Mouse (Mus musculus) urinary bladder, postnatal 14 days (tissue): ENCODE data around the gene Ddx46.
"Not testable (repeated sequence)": the region's sequence is repeated elsewhere in the genome, so short reads cannot be mapped to it uniquely, and the experiment has no call there.

ENCODE experiments used
- DNase-seq: peaks from one replicate; pipeline ENCODE4 v3.0.0; 2021; ENCODE audit warnings: low spot score

The Ddx46 gene

DNA sequence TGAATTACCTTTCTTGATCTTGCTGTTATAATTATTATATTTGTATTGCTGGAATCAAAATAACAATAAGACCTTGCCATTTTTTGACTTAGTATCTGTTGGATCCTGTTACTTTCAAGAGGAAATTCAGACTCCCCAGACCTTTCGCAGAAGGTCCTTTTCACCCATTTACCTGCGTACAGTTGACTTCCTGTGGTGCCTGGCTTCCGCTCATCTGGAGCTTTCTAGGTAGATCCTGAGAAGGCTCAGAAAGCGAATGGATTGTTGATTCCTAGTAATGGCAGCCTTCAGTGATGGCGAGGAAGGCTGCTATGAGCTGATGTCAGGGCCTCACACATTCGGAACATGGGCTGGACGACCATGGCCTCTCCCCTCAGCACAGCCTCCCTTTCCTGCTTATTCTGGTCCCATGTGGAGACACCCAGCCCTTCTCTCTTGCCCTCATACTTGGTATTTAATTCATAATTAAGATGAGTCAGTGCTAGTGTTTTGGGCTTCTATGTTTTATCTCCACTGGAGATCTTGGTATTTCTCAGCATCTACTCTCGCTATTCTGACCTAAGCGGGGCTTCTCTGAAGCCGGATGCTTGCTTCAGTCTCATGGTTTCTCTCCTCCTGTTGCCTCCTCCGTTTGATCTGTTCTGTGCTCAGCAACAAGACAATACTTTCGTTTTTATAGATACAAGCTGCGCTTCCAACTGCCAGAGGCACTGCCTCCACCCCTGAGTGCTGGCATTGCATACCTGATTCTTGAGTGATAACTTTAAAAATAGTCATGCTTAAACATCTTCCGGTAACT is 1.6 kb downstream of the Ddx46 start:
- DNase-seq: no peak

DNA sequence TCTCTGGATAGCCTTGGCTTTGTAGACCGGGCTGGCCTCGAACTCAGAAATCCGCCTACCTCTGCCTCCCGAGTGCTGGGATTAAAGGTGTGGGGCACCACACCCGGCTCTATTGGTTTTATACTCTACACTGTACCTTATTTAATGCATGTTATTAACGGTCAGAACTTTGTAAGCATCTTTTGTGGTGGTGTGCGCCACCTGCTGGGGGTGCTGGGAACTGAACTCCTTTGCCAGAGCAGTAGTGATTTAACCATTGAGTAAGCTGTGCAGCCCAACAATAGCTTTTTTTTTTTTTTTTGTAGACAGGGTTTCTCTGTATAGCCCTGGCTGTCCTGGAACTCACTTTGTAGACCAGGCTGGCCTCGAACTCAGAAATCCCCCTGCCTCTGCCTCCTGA is 5.7 kb downstream of the Ddx46 start:
- DNase-seq: peak; percentile 75

DNA sequence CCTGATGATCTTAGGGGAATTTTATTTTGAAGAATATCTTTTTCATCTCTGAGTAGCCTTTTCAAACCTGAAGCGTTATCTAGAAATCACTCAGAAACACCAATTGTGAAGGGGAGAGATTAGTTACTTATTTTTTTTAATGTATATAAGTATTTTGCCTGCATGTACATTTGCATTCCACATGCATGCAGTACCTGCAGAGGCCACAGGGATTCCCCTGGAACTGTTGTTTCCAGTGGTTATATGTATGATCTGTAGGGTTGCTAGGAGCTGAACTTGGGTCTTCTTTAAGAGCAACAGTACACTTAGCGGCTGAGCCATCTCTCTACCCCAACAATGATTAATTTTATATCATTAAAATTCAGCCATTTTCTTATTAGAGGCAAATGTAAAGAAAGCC is 9.7 kb downstream of the Ddx46 start:
- DNase-seq: no peak

DNA sequence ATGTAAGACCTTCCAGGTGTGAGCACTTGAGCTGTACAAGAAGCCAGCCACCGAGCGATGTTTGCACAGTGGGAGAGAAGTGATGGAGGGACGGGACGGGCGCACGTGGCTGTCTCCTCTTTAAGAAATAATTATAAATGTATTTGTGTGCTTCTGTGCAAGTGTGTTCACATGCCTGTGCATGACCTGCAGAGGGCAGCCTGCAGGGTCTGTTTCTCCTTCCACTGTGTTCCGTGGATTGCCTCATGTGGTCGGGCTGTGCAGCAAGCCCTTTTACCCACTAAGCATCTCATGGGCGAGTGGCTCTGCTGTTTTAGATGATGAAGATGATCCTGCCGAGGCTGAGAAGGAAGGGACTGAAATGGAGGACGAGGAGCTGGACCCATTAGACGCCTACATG is 15.3 kb downstream of the Ddx46 start:
- DNase-seq: no peak

DNA sequence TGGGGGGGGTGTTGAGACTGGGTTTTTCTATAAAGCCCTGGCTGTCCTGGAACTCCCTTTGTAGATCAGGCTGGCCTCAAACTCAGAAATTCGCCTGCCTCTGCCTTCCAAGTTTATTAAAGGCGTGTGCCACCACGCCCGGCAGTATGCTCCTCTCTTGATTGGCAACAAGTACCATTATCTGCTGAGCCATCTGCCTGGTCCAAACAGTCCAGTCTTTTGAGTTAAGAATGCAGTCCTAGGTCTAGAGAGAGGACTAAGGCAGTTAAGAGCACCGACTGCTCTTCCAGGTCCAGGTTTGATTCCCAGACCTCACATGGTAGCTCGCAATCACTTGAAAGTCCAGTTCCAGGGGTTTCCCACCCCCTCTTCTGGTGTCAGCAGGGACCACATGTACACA is 16.2 kb downstream of the Ddx46 start:
- no peak for DNase-seq

DNA sequence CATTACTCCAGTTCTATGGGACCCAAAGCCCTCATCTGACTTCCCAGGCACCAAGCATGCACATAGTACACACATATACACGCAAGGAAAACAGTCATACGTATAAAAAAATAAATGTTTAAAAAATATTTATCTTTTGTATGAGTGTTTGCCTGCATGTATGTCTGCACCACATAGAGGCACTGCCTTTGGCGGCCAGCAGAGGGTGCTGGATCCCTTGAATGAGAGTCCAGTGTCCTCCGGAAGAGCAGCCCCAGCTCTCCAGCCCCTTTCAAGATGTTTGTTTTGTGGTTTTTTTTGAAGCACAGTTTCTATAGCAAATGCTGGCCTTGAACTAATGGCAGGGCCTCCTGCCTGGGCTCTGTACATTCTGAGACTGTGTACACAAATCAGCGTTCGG is 33.7 kb downstream of the Ddx46 start:
- DNase-seq: peak; percentile 38

DNA sequence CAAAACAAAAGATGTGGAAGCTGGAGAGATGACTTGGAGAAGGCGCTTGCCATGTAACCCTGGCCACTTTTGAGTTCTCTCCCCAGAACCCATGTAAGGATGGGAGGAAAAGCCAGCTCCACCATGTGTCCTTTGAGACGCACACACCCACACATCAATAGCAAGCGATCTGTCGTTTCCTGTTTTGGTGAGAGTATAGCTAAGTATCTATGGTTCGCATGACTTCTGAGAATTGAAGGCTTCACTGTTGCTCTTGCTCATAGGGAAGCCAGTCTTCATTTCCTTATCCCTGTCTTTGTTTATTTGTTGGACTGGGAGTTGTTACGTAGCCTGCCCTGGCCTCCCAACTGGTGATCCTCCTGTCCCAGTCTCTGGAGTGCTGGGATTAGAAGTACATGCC is 37.9 kb downstream of the Ddx46 start:
- DNase-seq: no peak

DNA sequence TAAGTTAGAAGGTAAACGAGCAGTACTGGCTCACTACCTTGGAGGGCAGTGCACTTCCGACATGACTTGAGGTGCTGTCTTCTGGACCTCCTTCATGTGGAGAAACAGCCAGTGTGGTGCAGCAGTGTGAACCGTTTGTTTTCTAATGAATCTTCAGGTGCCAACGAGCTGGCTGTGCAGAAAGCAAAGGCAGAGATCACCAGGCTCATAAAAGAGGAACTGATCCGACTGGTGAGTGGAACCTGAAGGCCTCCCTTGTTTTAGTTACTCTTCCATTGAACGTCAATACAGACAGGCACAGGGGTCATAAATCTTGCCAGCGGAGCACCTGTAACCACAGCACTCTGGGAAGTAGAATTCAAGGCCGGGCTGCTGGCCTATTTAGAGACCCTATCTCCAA is 42.5 kb downstream of the Ddx46 start:
- DNase-seq: no peak

DNA sequence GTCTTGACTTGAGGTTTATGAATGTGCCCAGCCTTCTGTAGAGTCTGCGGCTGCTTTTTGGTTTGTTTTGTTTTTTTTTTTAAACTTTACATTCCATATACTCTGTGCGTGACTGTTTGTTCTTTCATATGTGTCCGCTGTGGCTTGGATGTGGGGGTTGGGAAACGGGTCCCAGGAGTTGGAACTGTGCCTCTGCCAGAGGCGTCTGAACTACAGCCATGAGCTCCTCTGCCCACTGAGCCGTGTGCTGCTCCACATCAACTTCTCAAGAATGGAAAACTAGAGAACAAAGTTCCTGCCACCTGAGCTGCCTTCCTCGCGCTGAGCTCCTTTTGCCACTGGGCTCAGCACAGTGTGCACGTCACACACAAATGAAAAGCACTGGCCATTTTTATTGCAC is 47.4 kb downstream of the Ddx46 start:
- no peak for DNase-seq

DNA sequence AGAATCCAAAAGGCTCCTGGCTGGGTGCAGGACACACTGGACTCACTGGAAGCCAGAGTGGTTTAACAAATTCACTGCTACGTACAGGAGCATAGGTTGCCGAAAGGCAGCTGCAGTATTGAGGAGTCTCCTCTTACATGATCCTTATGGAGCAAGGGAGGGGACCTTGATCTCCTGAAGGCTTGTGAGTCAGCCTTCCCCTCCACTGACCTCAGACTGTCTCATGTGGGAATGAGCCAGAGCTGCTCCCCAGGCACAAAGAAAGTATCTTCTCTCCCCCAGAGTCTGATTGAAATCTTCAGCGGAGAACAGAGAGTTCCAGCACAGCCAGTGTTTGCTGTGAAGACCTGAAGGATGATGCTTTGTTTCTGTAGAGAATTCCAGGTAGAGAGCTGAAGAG is 48.8 kb downstream of the Ddx46 start:
- DNase-seq: no peak

DNA sequence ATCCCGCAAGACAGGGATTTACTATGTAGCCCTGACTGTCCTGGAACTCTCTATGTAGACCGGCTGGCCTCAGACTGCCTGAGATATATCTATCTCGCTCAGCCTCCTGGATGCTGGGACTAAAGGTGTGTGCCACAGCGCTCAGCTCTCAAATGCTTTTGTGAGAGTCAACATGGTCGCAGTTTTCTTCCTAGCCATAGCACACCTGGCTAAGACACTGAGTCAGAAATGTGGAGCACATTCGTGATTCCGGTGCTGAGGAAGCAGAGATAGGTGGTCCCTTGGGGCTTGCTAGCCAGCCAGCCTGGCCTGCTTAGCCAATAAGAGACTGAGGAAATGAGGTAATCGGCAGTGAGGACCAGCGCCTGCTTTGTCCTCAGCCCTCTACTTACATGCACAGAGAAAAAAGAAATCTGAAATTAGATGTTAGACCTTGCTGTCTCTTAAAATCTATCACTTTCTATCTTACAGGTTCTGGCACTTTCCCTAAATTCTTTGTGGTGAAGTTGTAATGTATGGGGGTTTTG is 51.3 kb downstream of the Ddx46 start:
- no peak for DNase-seq

DNA sequence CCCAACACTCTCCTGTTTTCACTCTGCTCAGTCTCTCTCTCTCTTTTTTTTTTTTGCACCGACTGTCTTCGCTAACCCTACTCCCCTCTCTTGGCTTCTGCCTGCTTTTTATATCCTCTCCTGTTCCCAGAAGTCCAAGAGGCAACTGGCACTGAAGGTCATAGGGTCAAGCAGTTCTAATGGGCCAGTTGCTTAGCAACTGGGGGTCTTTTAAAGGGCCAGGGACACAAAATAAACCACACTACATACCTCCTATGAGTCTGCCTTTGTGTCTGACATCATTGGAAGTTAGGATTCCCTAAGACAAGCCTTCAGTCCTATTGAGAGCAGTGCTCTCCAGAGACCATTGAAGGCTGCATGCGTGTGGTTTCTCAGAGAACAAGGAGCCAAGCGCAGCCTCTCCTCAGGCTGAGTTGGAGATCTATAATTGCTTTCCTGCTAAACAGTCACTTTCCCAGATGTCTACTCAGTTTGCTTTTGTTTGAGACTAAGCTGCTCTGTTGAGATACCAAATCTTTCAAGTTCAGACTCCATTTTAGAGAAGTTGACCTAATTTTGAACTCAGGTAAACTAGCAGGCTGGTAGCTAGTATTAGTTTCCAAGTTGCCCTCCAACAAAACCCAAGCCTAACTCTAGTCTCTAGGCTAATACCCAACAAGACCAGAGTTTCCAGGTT is 53.2 kb downstream of the Ddx46 start:
- no peak for DNase-seq

DNA sequence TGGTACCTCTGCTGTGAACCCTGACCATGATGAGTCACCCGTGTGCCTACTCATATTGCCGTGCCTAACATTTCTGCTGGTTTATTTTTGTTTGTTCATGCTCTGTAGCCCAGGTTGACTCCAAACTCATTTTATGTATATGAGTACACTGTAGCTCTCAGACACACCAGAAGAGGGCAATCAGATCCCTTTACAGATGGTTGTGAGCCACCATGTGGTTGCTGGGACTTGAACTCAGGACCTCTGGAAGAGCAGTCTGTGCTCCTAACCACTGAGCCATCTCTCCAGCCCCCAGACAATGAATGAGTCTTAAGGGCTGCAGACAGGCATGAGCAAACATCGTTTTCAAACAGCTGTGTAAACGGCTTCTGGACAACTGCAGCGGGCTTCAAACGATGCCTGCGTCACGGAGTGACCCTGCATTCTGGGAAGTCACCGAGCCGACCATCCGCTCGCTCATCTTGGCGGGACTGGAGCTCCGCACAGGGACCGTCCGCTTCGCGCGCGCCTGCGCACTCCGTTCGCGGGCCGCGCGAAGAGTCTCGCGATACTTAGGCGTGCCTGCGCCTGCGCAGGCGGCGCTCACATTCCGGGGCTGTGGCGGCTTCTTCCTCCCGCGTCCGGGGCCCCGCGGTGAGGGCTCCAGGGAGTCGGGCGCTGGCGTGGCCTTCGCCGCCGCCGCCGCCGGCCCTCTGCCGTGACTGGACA is 57.9 kb downstream of the Ddx46 start, which contains the start of gene B230219D22Rik:
Gene B230219D22Rik (plus strand): TSS at position 590 of the 708 bp plus-strand sequence.
- DNase-seq: peak; percentile 91

DNA sequence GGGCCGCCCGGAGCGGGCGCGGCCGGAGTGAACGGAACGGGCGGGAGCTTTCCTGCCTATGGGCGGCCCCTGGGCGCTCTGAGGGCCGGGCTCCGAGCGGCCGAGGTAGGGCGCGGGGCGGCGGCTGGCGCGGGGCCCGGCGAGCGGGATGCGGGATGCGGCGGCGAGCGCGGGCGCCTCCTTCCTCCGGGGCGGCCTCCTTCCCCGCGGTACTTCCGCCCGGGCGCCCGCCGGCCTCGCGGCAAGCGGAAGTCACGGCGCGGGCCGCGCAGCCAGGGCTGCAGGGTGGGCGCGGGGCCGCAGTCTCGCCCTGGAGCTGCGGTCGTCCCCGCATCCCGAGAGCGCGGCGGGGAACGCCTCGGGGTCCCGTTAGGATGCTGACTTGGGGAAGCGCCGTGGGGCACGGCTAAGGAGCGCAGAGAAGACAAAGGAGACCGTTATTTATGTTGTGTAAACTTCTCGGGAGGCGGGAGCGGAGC is 58.5 kb downstream of the Ddx46 start:
- DNase-seq: peak; percentile 34

DNA sequence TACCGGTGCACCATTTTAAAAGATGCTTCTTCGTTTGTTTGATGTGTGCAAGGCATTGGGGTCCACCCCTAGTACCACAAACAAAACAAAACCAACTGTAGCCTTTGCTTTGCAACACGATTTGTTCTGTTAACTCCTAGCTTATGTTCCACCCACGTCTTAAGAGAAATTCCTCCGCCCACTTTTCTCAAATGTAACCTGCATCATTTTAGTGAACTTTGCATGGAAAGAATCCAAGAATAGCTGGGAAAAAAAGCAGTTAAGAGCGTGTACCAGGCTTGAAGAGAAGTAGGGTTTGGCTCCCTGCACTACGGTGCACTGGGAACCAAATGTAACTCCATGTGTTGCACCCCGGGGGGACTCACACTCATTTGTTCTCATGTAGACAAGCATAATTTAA is 59.3 kb downstream of the Ddx46 start:
- DNase-seq: no peak

DNA sequence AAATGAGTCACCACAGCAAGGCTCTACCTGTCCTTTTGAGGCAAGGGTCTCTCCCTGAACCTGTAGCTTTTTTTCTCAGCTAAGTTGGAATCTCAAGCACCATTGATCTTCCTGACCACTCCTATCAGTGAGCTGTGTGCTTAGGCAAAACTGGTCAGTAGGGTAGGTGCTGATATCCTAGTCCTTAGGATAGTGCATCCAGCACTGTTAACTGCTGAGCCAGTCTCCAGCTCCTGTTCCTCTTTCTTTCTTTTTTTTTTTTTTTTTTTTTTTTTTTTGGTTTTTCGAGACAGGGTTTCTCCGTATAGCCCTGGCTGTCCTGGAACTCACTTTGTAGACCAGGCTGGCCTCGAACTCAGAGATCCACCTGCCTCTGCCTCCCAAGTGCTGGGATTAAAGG is 61.2 kb downstream of the Ddx46 start:
- not testable (repeated sequence) for DNase-seq

DNA sequence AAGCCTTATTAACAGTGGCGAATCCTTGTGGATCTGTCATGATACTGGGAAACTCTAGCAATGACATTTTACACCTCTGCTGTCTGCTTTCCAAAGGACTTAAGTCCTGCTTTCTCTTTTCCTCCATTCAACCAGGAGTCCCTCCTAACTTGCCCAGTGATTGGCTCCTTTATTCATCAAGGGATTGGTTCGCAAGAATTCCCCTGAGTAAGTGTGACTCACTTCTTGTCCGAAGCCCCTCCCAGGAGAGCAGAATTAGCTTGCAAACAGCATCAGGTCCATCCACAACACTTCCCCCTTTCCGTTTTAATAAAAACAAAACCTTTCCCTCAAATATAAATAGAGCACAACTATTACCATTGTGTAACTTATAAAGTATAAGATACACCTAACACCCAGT is 69.5 kb downstream of the Ddx46 start:
- DNase-seq: no peak

DNA sequence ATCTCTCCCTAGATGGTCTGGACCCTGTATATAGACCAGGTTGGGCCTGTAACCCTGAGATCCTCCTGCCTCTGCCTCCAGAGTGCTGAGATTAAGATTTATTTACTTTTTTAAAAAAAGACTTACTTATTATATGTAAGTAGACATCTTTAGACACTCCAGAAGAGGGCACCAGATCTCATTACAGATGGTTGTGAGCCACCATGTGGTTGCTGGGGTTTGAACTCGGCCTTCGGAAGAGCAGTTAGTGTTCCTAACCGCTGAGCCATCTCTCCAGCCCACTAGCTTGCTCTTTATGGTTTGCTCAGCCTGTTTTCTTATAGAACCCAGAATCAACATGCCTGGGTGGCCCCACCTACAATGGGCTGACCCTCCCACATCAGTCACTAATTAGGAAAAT is 78.0 kb downstream of the Ddx46 start:
- no peak for DNase-seq

DNA sequence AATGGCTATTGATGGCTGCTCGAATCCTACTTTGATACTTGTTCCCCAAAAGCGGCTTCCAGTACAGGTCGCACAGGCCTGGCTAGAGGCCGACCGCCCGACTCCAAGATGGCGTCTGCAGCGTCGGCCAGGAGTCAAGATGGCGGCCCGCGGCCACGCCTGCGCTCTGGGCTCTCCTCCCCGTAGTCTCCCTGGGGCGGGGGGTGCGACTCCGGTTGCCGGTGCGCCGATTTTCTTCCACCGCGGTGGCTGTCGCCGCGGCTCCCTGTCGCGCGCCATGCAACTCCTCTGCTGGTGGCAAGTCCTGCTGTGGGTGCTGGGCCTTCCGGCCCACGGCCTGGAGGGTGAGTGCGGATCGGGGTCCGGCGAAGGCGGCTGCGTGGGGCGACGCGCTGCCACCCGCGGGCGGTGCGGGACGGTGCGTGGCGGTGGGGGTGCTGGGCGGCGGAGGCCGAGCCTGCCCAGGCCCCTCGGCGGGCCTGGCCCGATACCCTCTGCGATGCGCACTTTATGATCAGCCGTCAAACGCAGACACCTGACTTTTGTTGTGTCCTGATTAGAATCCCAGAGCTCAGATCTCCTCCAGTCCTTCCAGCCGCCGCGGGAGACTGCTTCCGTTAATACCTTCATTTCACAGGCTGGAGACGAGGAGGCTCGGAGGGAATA is 79.8 kb downstream of the Ddx46 start, which contains the start of gene Txndc15:
Gene Txndc15 (plus strand): TSS at position 150 of the 666 bp plus-strand sequence.
- DNase-seq: peak; percentile 85

DNA sequence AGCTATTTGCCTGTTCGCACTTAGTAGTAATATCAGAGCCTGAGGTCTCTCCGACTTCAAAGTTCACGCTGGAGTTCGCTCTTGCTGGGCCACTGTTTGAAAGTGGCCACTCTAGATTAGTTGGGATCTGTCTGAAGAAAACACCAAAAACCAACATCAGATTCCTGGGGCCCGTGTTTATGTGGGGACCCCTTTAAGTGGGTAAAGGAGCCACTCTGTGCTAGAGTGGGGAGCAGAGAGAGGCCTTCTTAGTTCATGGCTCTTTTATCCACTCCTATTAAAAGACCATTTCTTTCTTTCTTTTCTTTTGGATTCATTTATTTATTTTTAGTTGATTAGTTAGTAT is 80.3 kb downstream of the Ddx46 start:
- DNase-seq: no peak

DNA sequence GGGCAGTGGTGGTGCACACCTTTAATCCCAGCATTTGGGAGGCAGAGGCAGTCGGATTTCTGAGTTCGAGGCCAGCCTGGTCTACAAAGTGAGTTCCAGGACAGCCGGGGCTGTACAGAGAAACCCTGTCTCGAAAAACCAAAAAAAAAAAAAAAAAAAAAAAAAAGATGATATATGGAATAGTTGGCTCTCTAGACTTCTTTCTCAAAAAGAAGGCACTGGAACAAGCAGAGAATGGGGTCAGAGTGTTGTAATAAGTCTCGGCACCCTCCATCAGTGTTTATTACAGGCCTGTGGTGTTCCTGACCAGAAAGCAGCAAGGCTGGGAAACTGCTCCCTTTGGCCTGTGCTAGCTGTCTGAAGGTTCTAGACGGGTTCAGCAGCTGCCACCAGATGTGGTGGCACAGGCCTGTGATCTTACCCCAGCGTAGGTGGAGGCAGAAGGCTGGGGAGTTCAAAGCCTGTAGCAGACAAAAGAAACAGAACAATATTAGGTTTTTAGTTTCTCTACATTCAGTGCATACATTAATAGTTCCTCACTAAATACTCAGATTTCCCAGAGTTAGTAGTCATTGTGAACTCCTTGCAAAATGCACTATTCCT is 81.2 kb downstream of the Ddx46 start:
- DNase-seq: no peak

DNA sequence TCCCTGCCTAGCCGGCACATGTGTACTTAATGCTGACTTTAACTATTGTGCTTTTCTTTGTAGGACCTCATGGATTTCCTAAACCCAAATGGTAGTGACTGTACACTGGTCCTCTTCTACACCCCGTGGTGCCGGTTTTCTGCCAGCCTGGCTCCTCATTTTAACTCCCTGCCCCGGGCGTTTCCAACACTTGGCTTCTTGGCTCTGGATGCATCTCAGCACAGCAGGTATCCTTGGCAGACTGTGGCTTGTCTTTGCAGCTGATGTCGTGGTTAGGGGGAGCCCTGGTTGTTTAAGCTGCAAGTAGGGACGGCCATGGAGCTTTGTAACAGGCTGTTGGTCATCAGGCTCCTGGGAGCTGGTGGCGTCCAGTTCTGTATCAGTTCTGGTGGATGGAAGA is 86.7 kb downstream of the Ddx46 start:
- DNase-seq: no peak
